Mouse (Mus musculus) gastrocnemius, postnatal 36 days (tissue): ENCODE measurements around the gene Fam210b. TPM values are rescaled to one million over a fixed set of nuclear protein-coding genes. Genes with fewer than 3 reads are reported as not detected.

Experiments
- DNase-seq, 2 experiments: peaks; one replicate each; pipeline ENCODE4 v3.0.0; 2022
- intact Hi-C: fragments of 180-260 bp; cut with DNase I; formaldehyde crosslinking; loops from one replicate; pipeline ENCODE4 v1.15.1; 2025
- total RNA-seq, 2 experiments: library from RNA; stranded (reverse); gene quantifications; 2 replicates each; pipeline ENCODE4 v1.2.3; 2021

Gene Fam210b
- total RNA-seq, 2 experiments from 2014 or later = 3.9 to 4.6 TPM

GRCm38 (mm10) chr2:172394671-172395070 lies 49.3 kb downstream of the Fam210b start:
- no peak for DNase-seq
- intact Hi-C loops = no loop called here

- no peak for DNase-seq
- intact Hi-C loops = no loop called here
These were observed 50.6 kb downstream of the Fam210b start for GRCm38 (mm10) chr2:172395961-172396360.

- DNase-seq = no peak
- intact Hi-C loops = no loop called here
These were observed 54.5 kb downstream of the Fam210b start for GRCm38 (mm10) chr2:172399901-172400300.

GRCm38 (mm10) chr2:172401116-172401825 lies 55.9 kb downstream of the Fam210b start:
- intact Hi-C loops = no loop called here
- DNase-seq = no peak

- intact Hi-C loops = no loop called here
- no peak for DNase-seq
These were observed 58.9 kb downstream of the Fam210b start for GRCm38 (mm10) chr2:172404239-172404638.

GRCm38 (mm10) chr2:172405011-172405410 lies 59.6 kb downstream of the Fam210b start:
- no peak for DNase-seq
- intact Hi-C loops = no loop called here

Other genes with a start within 250 kb of the Fam210b start
- gene Mc3r, start 97.1 kb upstream of the Fam210b start, total RNA-seq = not detected
- gene Aurka, start 25.0 kb downstream of the Fam210b start, total RNA-seq = 1 to 10 TPM; 4.1 to 6.6 TPM
- gene Cstf1, start 25.1 kb downstream of the Fam210b start, total RNA-seq = 10 to 100 TPM; 16.6 to 19.3 TPM
- under 1 TPM; 0.25 to 0.33 TPM for gene Cass4, start 48.2 kb downstream of the Fam210b start, total RNA-seq
- gene Rtf2, start 95.0 kb downstream of the Fam210b start, total RNA-seq = 10 to 100 TPM; 27.0 to 27.6 TPM
- gene Gcnt7, start 113.0 kb downstream of the Fam210b start, total RNA-seq = not detected
- under 1 TPM in 1 of 2 experiments, not detected in 1; 0.52 TPM for gene Fam209, start 127.0 kb downstream of the Fam210b start, total RNA-seq
- gene Tfap2c, start 204.0 kb downstream of the Fam210b start, total RNA-seq = not detected